Mouse (Mus musculus) lung, embryonic 14.5 days (tissue): Measurements from ENCODE around the gene Cyp2u1. TPM values are rescaled to one million over a fixed set of nuclear protein-coding genes. Genes with fewer than 3 reads are reported as not detected.
A peak's percentile ranks its signal among the peaks of the same experiment; 100 is the strongest.

Experiments used
- ATAC-seq: fragments of 200-750 bp; cut with Nextera tagmentation; 2 replicates; pipeline ENCODE4 v1.8.0; 2017; ENCODE audit warnings: mild to moderate bottlenecking, moderate TSS enrichment, moderate library complexity; ENCODE audit not compliant: insufficient read depth
- DNase-seq: peaks from one replicate; pipeline ENCODE4 v3.0.0-alpha.2; 2015
- H3K27ac ChIP-seq: fragments of 300-500 bp; sonication (generic); 2 replicates; pipeline ENCODE4 v1.5.1; 2014; ENCODE audit warnings: low read depth, mild to moderate bottlenecking, moderate library complexity
- H3K27me3 ChIP-seq: fragments of 300-500 bp; sonication (generic); 2 replicates; pipeline ENCODE4 v1.6.1; 2014; ENCODE audit warnings: low read length, control low read depth; ENCODE audit not compliant: insufficient read depth
- H3K36me3 ChIP-seq: fragments of 300-500 bp; sonication (generic); 2 replicates; pipeline ENCODE4 v1.6.1; 2014; ENCODE audit warnings: control low read depth; ENCODE audit not compliant: insufficient read depth
- H3K4me1 ChIP-seq: fragments of 300-500 bp; sonication (generic); 2 replicates; pipeline ENCODE4 v1.6.1; 2014; ENCODE audit warnings: antibody characterized with exemption, control low read depth; ENCODE audit not compliant: insufficient read depth
- H3K4me2 ChIP-seq: fragments of 300-500 bp; sonication (generic); 2 replicates; pipeline ENCODE4 v1.6.1; 2014; ENCODE audit warnings: mild to moderate bottlenecking
- H3K4me3 ChIP-seq: fragments of 300-500 bp; sonication (generic); 2 replicates; pipeline ENCODE4 v1.5.1; 2014; ENCODE audit warnings: low read depth, low read length
- H3K9ac ChIP-seq: fragments of 300-500 bp; sonication (generic); 2 replicates; pipeline ENCODE4 v1.6.1; 2014
- H3K9me3 ChIP-seq: fragments of 300-500 bp; sonication (generic); 2 replicates; pipeline ENCODE4 v1.6.1; 2016; ENCODE audit warnings: low read depth, low read length, control low read depth
- CTCF ChIP-seq: IDR thresholded peaks from 2 replicates; pipeline ENCODE4 v1.5.1; 2016; ENCODE audit warnings: antibody characterized with exemption, low read depth
- WGBS: fragments of 180-500 bp; shearing (Covaris S2); extraction: QIAGEN DNeasy Blood & Tissue Kit; methylation state at CpG from one replicate; pipeline ENCODE4 v1.1.7; 2014; 5-methylcytosine and 5-hydroxymethylcytosine counted together
- polyA plus RNA-seq: library from polyadenylated mRNA; unstranded; fragments of >200 nt; fragmentation: Nextera tagmentation; extraction: Ambion mirVana; gene quantifications from 2 replicates; pipeline ENCODE4 v1.2.1, GENCODE M21; 2014

Cyp2u1 gene
- polyA plus RNA-seq, 1 experiment from 2014 or later: 1.9 TPM

DNA sequence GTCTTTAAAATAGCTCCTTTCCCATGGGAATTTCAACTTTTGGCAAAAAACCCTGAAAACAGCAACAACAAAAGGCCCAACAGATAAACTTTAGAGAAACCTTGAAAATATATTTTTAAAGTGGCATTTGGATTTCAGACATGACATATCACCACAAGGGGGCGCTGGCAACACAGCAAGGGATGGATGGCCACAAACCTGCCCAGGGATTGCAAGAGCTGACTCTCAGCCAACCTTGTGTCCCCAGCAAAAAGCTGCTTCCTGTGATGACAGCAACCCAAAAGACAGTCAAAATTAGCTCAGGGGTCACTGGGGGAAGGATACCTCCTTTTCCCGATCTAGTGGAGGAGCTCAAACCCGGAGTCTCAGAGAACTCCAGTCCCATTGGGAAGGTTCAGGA lies 17.2 kb upstream of the Cyp2u1 start:
- TF ChIP-seq CTCF: peak; percentile 93
- peak; percentile 93 for DNase-seq

DNA sequence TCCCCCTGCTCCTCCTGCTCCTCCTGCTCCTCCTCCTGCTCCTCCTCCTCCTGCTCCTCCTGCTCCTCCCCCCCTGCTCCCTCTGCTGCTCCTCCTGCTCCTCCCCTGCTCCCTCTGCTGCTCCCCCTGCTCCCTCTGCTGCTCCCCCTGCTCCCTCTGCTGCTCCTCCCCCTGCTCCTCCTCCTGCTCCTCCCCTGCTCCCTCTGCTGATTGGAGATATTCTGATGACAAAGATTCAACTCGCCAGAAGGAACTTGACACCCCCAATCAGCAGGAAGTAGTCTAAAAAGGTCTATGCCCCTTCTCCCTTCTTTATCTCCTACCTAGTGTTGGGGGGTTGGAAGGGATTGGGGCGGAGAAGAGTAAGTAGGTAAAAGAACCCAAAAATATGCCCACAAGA lies 15.2 kb upstream of the Cyp2u1 start:
- no peak for TF ChIP-seq CTCF
- DNase-seq: no peak
- WGBS: 45% methylated on average over 2 of the region's 2 CpGs
- Histone ChIP-seq H3K27me3 (no peaks in the 10 kb centered on the region), H3K9ac (no peak overlapping the region), H3K4me1 (no peaks in the 10 kb centered on the region), H3K36me3 (no peaks in the 10 kb centered on the region), H3K4me2 (no peak overlapping the region), H3K27ac (no peak overlapping the region), H3K9me3 (no peaks in the 10 kb centered on the region), H3K4me3 (no peak overlapping the region)
- ATAC-seq: no peak

More for the DNA sequence above, 17.2 kb upstream of the Cyp2u1 start:
- Histone ChIP-seq H3K4me3 (no peak overlapping the region), H3K4me1 (no peaks in the 10 kb centered on the region), H3K27me3 (no peaks in the 10 kb centered on the region), H3K36me3 (no peaks in the 10 kb centered on the region), H3K27ac (no peak overlapping the region), H3K4me2 (no peak overlapping the region), H3K9me3 (no peaks in the 10 kb centered on the region), H3K9ac (no peak overlapping the region)
- 10% methylated on average over 3 of the region's 3 CpGs for WGBS
- ATAC-seq: no peak

DNA sequence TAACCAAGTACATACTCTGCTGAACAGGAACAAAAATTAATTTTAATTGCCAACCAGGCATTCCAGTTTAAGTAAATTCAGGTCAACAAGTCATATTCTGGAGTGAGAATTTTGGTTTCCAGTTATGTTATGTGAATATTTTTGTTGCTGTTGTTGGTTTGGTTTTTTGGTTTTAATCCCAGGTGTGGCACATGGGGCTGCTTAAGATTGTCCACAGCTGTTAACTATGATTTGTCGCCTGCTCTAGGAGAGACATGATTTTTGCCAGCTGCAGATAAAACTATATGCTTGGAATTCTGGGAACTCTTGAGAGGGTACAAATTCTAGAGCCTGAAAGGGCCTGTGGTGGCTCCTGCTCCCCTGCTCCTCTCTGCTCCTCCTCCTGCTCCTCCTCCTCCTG lies 14.1 kb upstream of the Cyp2u1 start:
- Histone ChIP-seq H3K9me3 (no peaks in the 10 kb centered on the region), H3K36me3 (no peaks in the 10 kb centered on the region), H3K27ac (no peak overlapping the region), H3K9ac (no peak overlapping the region), H3K4me2 (no peak overlapping the region), H3K4me3 (no peak overlapping the region), H3K27me3 (no peaks in the 10 kb centered on the region), H3K4me1 (no peaks in the 10 kb centered on the region)
- no peak for TF ChIP-seq CTCF
- DNase-seq (peak; percentile 61), ATAC-seq (no peak)
- 55% methylated on average over 1 of the region's 1 CpGs for WGBS

DNA sequence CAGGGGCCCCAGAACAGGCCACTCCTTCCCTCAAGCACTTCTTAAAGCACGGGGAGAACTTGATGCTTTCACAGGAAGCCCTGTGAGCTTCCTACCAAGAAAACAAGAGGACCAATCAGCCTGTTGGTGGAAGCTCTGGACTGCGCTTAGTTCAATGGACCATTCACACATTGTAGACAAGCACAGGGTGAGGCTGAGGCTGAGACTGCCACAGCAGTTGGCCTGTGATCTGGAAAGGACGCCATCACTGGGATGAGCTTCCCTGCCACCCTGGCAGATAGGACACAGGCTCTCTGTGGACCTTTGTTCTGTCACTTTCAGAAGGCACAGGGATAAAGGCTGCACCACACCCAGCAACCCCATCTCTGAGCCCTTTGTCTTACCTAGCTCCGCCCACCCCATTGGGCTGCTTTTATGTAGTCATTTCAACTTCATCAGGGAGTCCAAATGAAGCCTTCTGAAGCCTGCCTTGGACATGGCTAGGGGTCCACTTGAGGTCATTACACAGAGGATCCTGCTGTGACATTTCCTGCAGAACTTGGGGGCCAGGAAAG lies 13.0 kb upstream of the Cyp2u1 start:
- no peak for DNase-seq
- TF ChIP-seq CTCF: no peak
- H3K27me3 ChIP-seq: no peaks in the 10 kb centered on the region
- WGBS: 50% methylated on average over 4 of the region's 4 CpGs
- no peak overlapping the region for H3K9ac ChIP-seq
- H3K4me3 ChIP-seq: no peak overlapping the region
- H3K4me1 ChIP-seq: no peaks in the 10 kb centered on the region
- H3K9me3 ChIP-seq: no peaks in the 10 kb centered on the region
- H3K36me3 ChIP-seq: no peaks in the 10 kb centered on the region
- no peak overlapping the region for H3K27ac ChIP-seq
- ATAC-seq: no peak; the same call in 1 of the 2 replicates
- no peak overlapping the region for H3K4me2 ChIP-seq

DNA sequence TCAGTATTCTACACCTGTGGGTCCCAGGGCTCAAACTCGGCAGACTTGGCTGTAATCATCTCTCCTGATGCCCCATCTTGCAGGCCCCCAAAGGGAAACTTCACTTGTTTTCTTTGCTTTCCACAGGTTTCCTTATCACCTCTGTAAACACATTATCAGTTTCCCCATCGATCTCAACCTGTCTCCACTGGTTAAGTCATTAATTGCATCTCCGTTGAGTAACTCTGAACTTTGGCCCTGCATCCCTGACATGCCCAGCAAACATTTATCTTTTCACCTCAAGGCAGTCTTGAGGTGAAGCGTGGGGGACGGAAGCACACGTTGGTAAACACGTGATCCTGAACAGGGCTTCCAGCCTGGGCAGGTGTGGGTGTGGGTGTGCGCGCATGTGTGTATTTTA lies 9.3 kb upstream of the Cyp2u1 start:
- ATAC-seq (no peak), DNase-seq (no peak)
- H3K27me3 ChIP-seq: no peaks in the 10 kb centered on the region
- H3K36me3 ChIP-seq: no peaks in the 10 kb centered on the region
- TF ChIP-seq CTCF: no peak
- H3K4me1 ChIP-seq: no peaks in the 10 kb centered on the region
- WGBS: 22% methylated on average over 9 of the region's 9 CpGs
- H3K9me3 ChIP-seq: peaks cover 12% of the 10 kb centered on the region; the same call in 1 of the 2 replicates
- H3K9ac ChIP-seq: no peak overlapping the region
- no peak overlapping the region for H3K4me3 ChIP-seq
- H3K4me2 ChIP-seq: no peak overlapping the region
- no peak overlapping the region for H3K27ac ChIP-seq

DNA sequence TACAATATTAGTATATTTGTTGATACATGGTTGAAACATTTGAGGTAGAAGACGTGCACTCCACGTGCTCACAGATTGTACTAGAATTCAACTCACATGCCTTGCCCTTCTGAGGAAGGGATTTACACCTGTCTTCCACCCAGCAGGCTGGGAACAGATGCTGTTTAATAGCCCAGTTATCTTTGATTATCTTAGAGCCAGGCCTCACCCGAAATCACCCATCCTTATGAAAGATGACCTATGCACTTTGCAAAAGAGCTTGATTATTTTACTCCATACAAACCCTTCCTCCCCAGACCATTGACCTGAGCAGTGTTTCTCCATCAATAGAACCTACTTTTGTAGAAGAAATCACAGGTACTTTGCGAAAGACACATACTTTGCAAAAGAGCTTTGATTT lies 7.5 kb upstream of the Cyp2u1 start:
- peaks cover 12% of the 10 kb centered on the region; the same call in 1 of the 2 replicates for H3K9me3 ChIP-seq
- no peak for DNase-seq
- ATAC-seq: no peak
- no peak for TF ChIP-seq CTCF
- no peak overlapping the region for H3K27ac ChIP-seq
- no peaks in the 10 kb centered on the region for H3K36me3 ChIP-seq
- no peak overlapping the region for H3K9ac ChIP-seq
- H3K27me3 ChIP-seq: no peaks in the 10 kb centered on the region
- H3K4me1 ChIP-seq: no peaks in the 10 kb centered on the region
- 69% methylated on average over 4 of the region's 4 CpGs for WGBS
- H3K4me3 ChIP-seq: no peak overlapping the region
- H3K4me2 ChIP-seq: no peak overlapping the region

DNA sequence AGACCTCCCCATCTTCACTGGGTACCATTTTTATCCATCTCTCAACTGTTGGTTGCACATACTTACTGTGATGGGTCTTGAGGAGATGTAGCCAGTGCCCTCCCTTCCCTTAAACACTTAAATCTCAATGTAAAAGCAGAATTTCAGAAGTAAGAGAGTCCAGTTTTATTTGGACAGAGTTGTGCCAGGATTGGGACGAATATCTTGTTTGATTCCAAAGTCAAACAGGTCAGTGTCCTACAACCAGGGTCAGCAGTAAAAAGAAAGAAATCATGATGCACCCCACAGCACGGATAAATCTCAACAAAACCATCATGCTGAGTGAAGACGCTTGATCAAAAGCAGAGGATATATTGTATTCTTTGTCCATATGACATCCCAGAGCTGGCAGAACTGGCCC lies 4.8 kb upstream of the Cyp2u1 start:
- Histone ChIP-seq H3K4me1 (no peaks in the 10 kb centered on the region), H3K4me3 (no peak overlapping the region), H3K27me3 (no peaks in the 10 kb centered on the region), H3K9ac (no peak overlapping the region), H3K36me3 (no peaks in the 10 kb centered on the region), H3K27ac (no peak overlapping the region), H3K4me2 (no peak overlapping the region), H3K9me3 (peaks cover 12% of the 10 kb centered on the region; the same call in 1 of the 2 replicates)
- ATAC-seq (no peak), DNase-seq (no peak)
- TF ChIP-seq CTCF: no peak
- 88% methylated on average over 3 of the region's 3 CpGs for WGBS
